Mouse (Mus musculus) kidney, adult 2 months (tissue): Measurements from ENCODE around the gene Btg2. TPM values are rescaled to one million over a fixed set of nuclear protein-coding genes. Genes with fewer than 3 reads are reported as not detected.

ENCODE experiments used
- DNase-seq: peaks from one replicate; pipeline ENCODE4 v3.0.0; 2021
- H3K27ac ChIP-seq: fragments of 200-500 bp; 2 replicates; pipeline ENCODE4 v1.5.1; 2012; ENCODE audit warnings: low read depth, low read length, control low read depth, inconsistent platforms; ENCODE audit not compliant: insufficient read depth
- H3K27me3 ChIP-seq: fragments of 200-500 bp; replicated peaks from 2 replicates; pipeline ENCODE4 v1.6.1; 2012; ENCODE audit warnings: mild to moderate bottlenecking, moderate library complexity, low read length, inconsistent platforms; ENCODE audit not compliant: control insufficient read depth, insufficient read depth
- H3K36me3 ChIP-seq: fragments of 200-500 bp; 2 replicates; pipeline ENCODE4 v1.6.1; 2012; ENCODE audit warnings: mild to moderate bottlenecking, moderate library complexity, low read length, inconsistent platforms; ENCODE audit not compliant: control insufficient read depth, insufficient read depth
- H3K4me1 ChIP-seq: fragments of 200-500 bp; 2 replicates; pipeline ENCODE4 v1.6.1; 2011; ENCODE audit warnings: low read length; ENCODE audit not compliant: control insufficient read depth, insufficient read depth
- H3K4me3 ChIP-seq: fragments of 200-500 bp; 2 replicates; pipeline ENCODE4 v1.5.1; 2011; ENCODE audit warnings: mild to moderate bottlenecking, low read depth, low read length, control low read depth; ENCODE audit not compliant: insufficient read depth
- CTCF ChIP-seq: fragments of 200-500 bp; conservative IDR thresholded peaks from 2 replicates; pipeline ENCODE4 v1.5.1; 2011; ENCODE audit warnings: low read depth, mild to moderate bottlenecking, control low read depth, low read length, moderate library complexity, mixed read lengths; ENCODE audit not compliant: insufficient read depth, insufficient read length
- POLR2A ChIP-seq: fragments of 200-500 bp; IDR thresholded peaks from one replicate; pipeline ENCODE4 v1.6.1; 2011; ENCODE audit warnings: low read depth, low read length, control low read depth
- WGBS: fragments of 180-500 bp; shearing (Covaris S2); methylation state at CpG from one replicate; pipeline ENCODE4 v1.1.7; 2018; 5-methylcytosine and 5-hydroxymethylcytosine counted together
- polyA plus RNA-seq: library from polyadenylated mRNA; depleted of rRNA; stranded (reverse); fragments of >200 nt; gene quantifications from 2 replicates; pipeline ENCODE4 v1.2.3, GENCODE M21; 2012

The Btg2 gene
- polyA plus RNA-seq, 1 experiment, result 23.7 TPM

DNA sequence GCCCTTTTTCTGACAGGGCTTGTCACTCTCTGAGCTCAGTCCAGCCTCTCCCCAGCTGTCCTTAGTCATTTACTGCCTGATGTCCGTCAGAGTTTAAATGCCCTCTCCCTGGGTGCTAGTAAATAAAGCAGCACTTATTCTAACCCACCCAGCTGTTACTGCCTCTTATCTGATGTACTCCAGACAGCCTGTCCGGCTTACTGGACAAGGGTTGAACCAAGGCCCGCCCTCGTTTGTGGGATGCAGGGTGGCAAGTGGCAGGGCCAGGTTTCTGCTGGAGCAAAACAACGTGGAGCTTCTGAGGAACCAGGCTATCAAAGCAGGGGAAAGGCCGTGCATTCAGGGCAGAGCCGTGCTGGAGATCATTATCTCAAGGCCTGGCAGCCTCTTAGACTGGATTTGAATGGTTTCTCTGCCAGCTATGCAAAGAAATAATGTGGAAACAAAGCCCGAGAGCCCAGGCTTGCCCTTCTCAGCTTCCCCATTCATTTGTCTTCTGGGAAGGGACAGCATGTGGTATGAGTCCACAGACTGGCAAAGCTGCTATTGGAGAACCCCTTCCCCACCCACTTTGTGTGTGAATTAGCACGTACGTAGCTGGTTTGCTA, 7.4 kb downstream of the Btg2 start:
- no peaks in the 10 kb centered on the region for H3K36me3 ChIP-seq
- TF ChIP-seq CTCF (no peak), POLR2A (no peak)
- H3K4me1 ChIP-seq, result peaks cover 29% of the 10 kb centered on the region
- H3K27me3 ChIP-seq, result no peaks in the 10 kb centered on the region
- peak; percentile 64 for DNase-seq
- H3K27ac ChIP-seq, result peak overlapping the region; percentile 68
- no peak overlapping the region for H3K4me3 ChIP-seq
- WGBS, result 54% methylated on average over 10 of the region's 10 CpGs

DNA sequence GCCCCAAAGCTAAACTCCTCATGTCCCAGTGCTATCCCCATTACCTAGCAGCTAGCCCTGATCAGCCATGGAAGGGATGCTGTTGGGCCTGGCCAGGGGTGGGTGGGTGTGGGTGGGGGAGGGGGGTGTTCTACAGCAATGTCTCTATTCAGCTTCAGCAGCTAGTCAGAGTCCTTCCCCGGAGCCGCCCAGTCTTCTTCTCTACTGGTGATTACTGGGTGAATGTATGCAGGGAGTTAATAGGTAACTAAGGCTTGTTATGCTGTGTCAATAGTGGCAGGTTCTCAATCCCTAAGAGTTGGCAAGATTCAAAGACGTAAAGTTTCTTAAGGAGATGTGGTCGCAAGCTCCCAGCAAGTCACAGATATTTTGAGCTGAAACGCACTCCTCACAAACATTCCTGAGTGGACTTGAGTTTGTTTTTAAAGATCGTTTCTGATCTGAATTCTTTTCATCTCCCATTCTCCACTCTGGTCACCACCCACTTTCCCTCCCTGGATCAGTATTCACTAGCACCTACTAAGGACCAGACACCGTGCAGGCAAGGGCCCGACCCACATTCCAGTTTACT, 8.7 kb downstream of the Btg2 start:
- DNase-seq, result no peak
- peaks cover 29% of the 10 kb centered on the region for H3K4me1 ChIP-seq
- H3K36me3 ChIP-seq, result no peaks in the 10 kb centered on the region
- no peak overlapping the region for H3K4me3 ChIP-seq
- TF ChIP-seq CTCF, result no peak
- TF ChIP-seq POLR2A, result no peak
- H3K27ac ChIP-seq, result peak overlapping the region; percentile 68; the same call in 1 of the 2 replicates
- H3K27me3 ChIP-seq, result no peaks in the 10 kb centered on the region
- 40% methylated on average over 8 of the region's 8 CpGs for WGBS

DNA sequence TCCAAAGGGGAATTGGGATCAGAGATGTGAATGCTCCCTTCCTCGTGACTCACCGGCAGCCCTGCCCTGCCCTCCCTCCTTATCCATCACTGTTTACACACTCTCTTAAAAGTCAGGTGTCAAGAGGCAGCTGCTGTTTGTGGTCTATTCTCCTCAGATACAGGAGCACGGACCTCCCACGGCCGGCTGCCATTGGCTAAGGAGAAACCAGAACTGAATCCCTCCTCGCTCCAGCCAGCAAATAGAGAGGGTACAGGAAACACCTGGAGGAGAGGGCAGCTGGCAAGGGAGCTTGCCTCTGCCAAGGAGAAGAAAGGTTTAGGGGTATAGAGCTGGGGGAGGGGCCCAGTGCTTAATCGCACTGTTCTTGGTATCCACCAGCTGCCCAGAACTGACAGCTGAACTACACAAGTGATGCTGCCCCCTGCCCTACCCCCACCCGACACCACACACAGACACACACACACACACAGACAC, 11.7 kb downstream of the Btg2 start:
- Histone ChIP-seq H3K36me3 (no peaks in the 10 kb centered on the region), H3K27me3 (no peaks in the 10 kb centered on the region), H3K4me1 (peaks cover 25% of the 10 kb centered on the region), H3K27ac (no peak overlapping the region), H3K4me3 (no peak overlapping the region)
- TF ChIP-seq POLR2A, result no peak
- no peak for TF ChIP-seq CTCF
- DNase-seq, result peak; percentile 66
- 24% methylated on average over 8 of the region's 8 CpGs for WGBS

DNA sequence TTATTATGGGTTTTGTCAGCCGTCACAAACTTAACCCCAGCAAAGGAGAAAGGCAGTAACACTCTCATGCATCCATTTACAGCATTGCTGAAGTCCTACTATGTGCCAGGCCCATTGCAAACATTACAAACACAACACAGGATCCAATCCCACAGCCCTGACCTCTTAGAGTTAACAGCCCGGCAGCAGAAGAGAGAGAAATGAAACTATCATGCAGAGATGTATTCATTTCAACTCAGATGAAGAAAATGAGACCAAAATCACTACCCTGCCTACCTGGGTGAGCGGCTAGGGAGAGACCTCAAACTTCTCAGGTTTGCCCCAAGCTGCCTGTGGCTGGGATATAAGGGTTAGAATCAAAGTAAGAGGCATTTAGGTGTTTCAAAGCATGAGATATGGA, 12.4 kb downstream of the Btg2 start:
- 62% methylated on average over 3 of the region's 3 CpGs for WGBS
- Histone ChIP-seq H3K4me3 (no peak overlapping the region), H3K36me3 (no peaks in the 10 kb centered on the region), H3K4me1 (peaks cover 25% of the 10 kb centered on the region), H3K27ac (0 out of 2 replicates have a peak overlapping the region, but pooled peaks have one; percentile 12), H3K27me3 (no peaks in the 10 kb centered on the region)
- TF ChIP-seq POLR2A (no peak), CTCF (no peak)
- DNase-seq, result no peak

DNA sequence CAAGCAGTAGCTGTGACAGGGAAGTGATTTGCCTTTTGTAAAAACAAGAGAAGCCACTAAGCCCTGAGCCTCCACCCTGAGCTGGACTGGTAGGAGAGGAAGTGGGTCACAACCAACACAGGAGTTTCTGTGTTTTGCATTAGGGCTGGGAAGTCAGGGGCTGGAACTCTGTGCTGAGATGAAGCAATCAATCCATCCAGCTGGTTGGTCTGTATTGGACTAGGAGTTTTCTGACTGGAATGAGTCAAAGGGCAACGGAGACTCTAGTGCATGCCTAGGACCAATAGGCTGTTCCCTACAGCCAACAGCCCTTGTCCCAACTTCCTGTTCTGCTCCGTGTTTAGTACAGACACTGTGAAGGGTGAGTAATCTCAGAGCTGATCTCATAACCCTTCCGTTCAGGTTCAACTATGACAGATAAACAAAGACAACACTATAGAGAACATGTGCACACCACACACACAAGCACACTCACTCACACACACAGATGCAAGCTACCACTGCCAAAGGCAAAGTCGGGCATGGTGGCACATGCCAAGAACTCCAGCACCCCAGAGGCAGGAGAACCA, 13.6 kb downstream of the Btg2 start:
- WGBS, result 47% methylated on average over 4 of the region's 4 CpGs
- no peak overlapping the region for H3K27ac ChIP-seq
- no peaks in the 10 kb centered on the region for H3K27me3 ChIP-seq
- TF ChIP-seq CTCF (no peak), POLR2A (no peak)
- DNase-seq, result peak; percentile 49
- peaks cover 21% of the 10 kb centered on the region for H3K4me1 ChIP-seq
- H3K4me3 ChIP-seq, result no peak overlapping the region
- no peaks in the 10 kb centered on the region for H3K36me3 ChIP-seq

DNA sequence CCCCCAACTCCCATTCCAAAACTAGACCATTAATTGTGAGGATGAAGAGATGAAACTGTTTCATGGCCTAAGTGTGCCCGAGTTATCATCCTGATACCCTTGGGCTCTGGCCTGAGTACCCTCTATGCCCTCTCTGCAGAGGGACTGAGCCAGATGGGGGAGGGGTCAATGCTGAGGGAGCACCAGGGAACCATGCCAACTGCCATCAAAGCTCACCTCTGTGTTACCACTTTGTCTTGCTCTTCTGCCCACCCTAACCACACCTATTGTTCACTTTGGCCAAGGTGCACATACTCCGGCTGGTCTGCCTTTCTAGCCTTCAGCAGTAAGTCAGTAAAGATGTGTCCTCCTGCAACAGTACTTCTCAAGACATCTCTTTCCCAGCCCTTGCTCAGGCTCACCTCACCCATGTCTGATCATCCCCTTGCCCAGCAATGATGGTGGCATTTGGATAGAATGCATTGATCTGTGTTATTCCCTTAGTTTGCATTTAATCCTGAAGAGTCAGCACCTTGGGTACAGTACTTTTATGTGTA, 14.6 kb downstream of the Btg2 start:
- Histone ChIP-seq H3K36me3 (no peaks in the 10 kb centered on the region), H3K27me3 (no peaks in the 10 kb centered on the region), H3K4me1 (peaks cover 23% of the 10 kb centered on the region), H3K27ac (peak overlapping the region; percentile 85), H3K4me3 (no peak overlapping the region)
- 90% methylated on average over 2 of the region's 2 CpGs for WGBS
- TF ChIP-seq CTCF, result no peak
- no peak for TF ChIP-seq POLR2A
- no peak for DNase-seq

DNA sequence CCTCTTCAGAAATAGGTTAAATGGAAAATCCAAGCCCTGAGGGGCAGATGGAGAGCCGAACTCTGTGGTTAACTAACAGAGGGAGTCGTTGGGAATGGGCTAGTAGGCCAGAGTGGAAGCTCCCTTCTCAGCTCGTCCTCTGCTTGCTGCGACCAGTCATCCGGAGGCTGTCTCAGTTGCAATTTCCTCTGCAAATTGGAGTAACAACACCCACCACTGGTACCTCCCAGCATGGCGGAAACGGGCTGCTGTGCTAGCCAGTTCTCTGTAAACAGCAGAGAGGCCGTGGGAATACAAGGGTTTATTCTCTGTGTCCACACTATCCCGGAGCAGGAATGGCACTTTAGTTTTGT, 15.2 kb downstream of the Btg2 start:
- no peaks in the 10 kb centered on the region for H3K27me3 ChIP-seq

More for the DNA sequence above, 15.2 kb downstream of the Btg2 start:
- peaks cover 23% of the 10 kb centered on the region for H3K4me1 ChIP-seq
- 25% methylated on average over 9 of the region's 9 CpGs for WGBS
- DNase-seq, result peak; percentile 54
- H3K4me3 ChIP-seq, result no peak overlapping the region
- H3K36me3 ChIP-seq, result no peaks in the 10 kb centered on the region
- H3K27ac ChIP-seq, result peak overlapping the region; percentile 85
- TF ChIP-seq POLR2A (peak; percentile 54), CTCF (no peak)
